Mouse (Mus musculus) erythroblast, adult 5-6 weeks (primary cell): ENCODE measurements around the gene Usp5. TPM values are rescaled to one million over a fixed set of nuclear protein-coding genes. Genes with fewer than 3 reads are reported as not detected.

Experiments
- total RNA-seq, 2 experiments: library from RNA; stranded (forward) in 1 of 2; stranded (reverse) in 1 of 2; fragments of 150-400 nt in 1 of 2; fragments of 200-764, 138-1000 nt in 1 of 2; gene quantifications; 2 replicates each; pipeline versions ENCODE4 v1.2.3 to v1.2.4; 2015 to 2017; ENCODE audit warnings: low replicate concordance in 2 of 2

Usp5 gene
- total RNA-seq, 2 experiments from 2014 or later, result 29.6 to 34.6 TPM

Other genes starting within 250 kb of the Usp5 start
- gene C1s2, start 193.4 kb downstream of the Usp5 start, total RNA-seq (2015; ENCODE audit: low replicate concordance), result not detected in 2 replicates
- gene C1s2, start 193.4 kb downstream of the Usp5 start, total RNA-seq (2017; ENCODE audit: low replicate concordance), result not detected in 2 replicates
- gene Lpcat3, start 166.5 kb downstream of the Usp5 start, total RNA-seq (2015; ENCODE audit: low replicate concordance), result 118 and 141 TPM in 2 replicates
- gene Lpcat3, start 166.5 kb downstream of the Usp5 start, total RNA-seq (2017; ENCODE audit: low replicate concordance), result 81.5 and 135 TPM in 2 replicates
- 65.1 and 66.0 TPM in 2 replicates for gene Emg1, start 117.3 kb downstream of the Usp5 start, total RNA-seq (2015; ENCODE audit: low replicate concordance)
- 35.8 and 37.2 TPM in 2 replicates for gene Emg1, start 117.3 kb downstream of the Usp5 start, total RNA-seq (2017; ENCODE audit: low replicate concordance)
- 44.2 and 79.4 TPM in 2 replicates for gene Phb2, start 117.1 kb downstream of the Usp5 start, total RNA-seq (2015; ENCODE audit: low replicate concordance)
- 70.3 and 70.7 TPM in 2 replicates for gene Phb2, start 117.1 kb downstream of the Usp5 start, total RNA-seq (2017; ENCODE audit: low replicate concordance)
- gene Ptpn6, start 90.8 kb downstream of the Usp5 start, total RNA-seq (2015; ENCODE audit: low replicate concordance), result 57.8 and 60.2 TPM in 2 replicates
- gene Ptpn6, start 90.8 kb downstream of the Usp5 start, total RNA-seq (2017; ENCODE audit: low replicate concordance), result 142 and 156 TPM in 2 replicates
- 33.6 and 64.9 TPM in 2 replicates for gene Grcc10, start 88.1 kb downstream of the Usp5 start, total RNA-seq (2015; ENCODE audit: low replicate concordance)
- 7.5 and 16.9 TPM in 2 replicates for gene Grcc10, start 88.1 kb downstream of the Usp5 start, total RNA-seq (2017; ENCODE audit: low replicate concordance)
- not detected in 2 replicates for gene Gm45234, start 73.5 kb downstream of the Usp5 start, total RNA-seq (2015; ENCODE audit: low replicate concordance)
- gene Gm45234, start 73.5 kb downstream of the Usp5 start, total RNA-seq (2017; ENCODE audit: low replicate concordance), result 0.56 TPM in 1 of 2 replicates, not detected in the other
- gene Atn1, start 73.0 kb downstream of the Usp5 start, total RNA-seq (2015; ENCODE audit: low replicate concordance), result 10.0 and 11.7 TPM in 2 replicates
- gene Atn1, start 73.0 kb downstream of the Usp5 start, total RNA-seq (2017; ENCODE audit: low replicate concordance), result 0.94 and 2.0 TPM in 2 replicates
- gene Eno2, start 59.8 kb downstream of the Usp5 start, total RNA-seq (2015; ENCODE audit: low replicate concordance), result not detected in 2 replicates
- not detected in 2 replicates for gene Eno2, start 59.8 kb downstream of the Usp5 start, total RNA-seq (2017; ENCODE audit: low replicate concordance)
- gene Lrrc23, start 49.8 kb downstream of the Usp5 start, total RNA-seq (2015; ENCODE audit: low replicate concordance), result not detected in 2 replicates
- gene Lrrc23, start 49.8 kb downstream of the Usp5 start, total RNA-seq (2017; ENCODE audit: low replicate concordance), result not detected in 2 replicates
- gene Spsb2, start 20.8 kb downstream of the Usp5 start, total RNA-seq (2015; ENCODE audit: low replicate concordance), result 0.58 TPM in 1 of 2 replicates, not detected in the other
- 2.6 and 4.3 TPM in 2 replicates for gene Spsb2, start 20.8 kb downstream of the Usp5 start, total RNA-seq (2017; ENCODE audit: low replicate concordance)
- gene Tpi1, start 15.2 kb downstream of the Usp5 start, total RNA-seq (2015; ENCODE audit: low replicate concordance), result 37.3 and 44.3 TPM in 2 replicates
- 30.0 and 31.0 TPM in 2 replicates for gene Tpi1, start 15.2 kb downstream of the Usp5 start, total RNA-seq (2017; ENCODE audit: low replicate concordance)
- gene Cdca3, start 63 bp upstream of the Usp5 start, total RNA-seq (2015; ENCODE audit: low replicate concordance), result 65.8 and 68.0 TPM in 2 replicates
- gene Cdca3, start 63 bp upstream of the Usp5 start, total RNA-seq (2017; ENCODE audit: low replicate concordance), result 58.5 and 73.8 TPM in 2 replicates
- not detected in 2 replicates for gene Gnb3, start 10.8 kb upstream of the Usp5 start, total RNA-seq (2015; ENCODE audit: low replicate concordance)
- not detected in 2 replicates for gene Gnb3, start 10.8 kb upstream of the Usp5 start, total RNA-seq (2017; ENCODE audit: low replicate concordance)
- gene P3h3, start 28.3 kb upstream of the Usp5 start, total RNA-seq (2015; ENCODE audit: low replicate concordance), result not detected in 2 replicates
- gene P3h3, start 28.3 kb upstream of the Usp5 start, total RNA-seq (2017; ENCODE audit: low replicate concordance), result 1.1 and 1.2 TPM in 2 replicates
- gene Gpr162, start 34.5 kb upstream of the Usp5 start, total RNA-seq (2015; ENCODE audit: low replicate concordance), result not detected in 2 replicates
- gene Gpr162, start 34.5 kb upstream of the Usp5 start, total RNA-seq (2017; ENCODE audit: low replicate concordance), result not detected in 2 replicates
- gene Cd4, start 58.7 kb upstream of the Usp5 start, total RNA-seq (2015; ENCODE audit: low replicate concordance), result 6.3 and 6.9 TPM in 2 replicates
- 0.70 and 0.94 TPM in 2 replicates for gene Cd4, start 58.7 kb upstream of the Usp5 start, total RNA-seq (2017; ENCODE audit: low replicate concordance)
- 1.0 and 2.7 TPM in 2 replicates for gene Lag3, start 82.2 kb upstream of the Usp5 start, total RNA-seq (2015; ENCODE audit: low replicate concordance)
- gene Lag3, start 82.2 kb upstream of the Usp5 start, total RNA-seq (2017; ENCODE audit: low replicate concordance), result 0.51 TPM in 1 of 2 replicates, not detected in the other
- 26.1 and 31.3 TPM in 2 replicates for gene Ptms, start 90.6 kb upstream of the Usp5 start, total RNA-seq (2015; ENCODE audit: low replicate concordance)
- 12.0 and 21.8 TPM in 2 replicates for gene Ptms, start 90.6 kb upstream of the Usp5 start, total RNA-seq (2017; ENCODE audit: low replicate concordance)
- 11.7 and 13.4 TPM in 2 replicates for gene Mlf2, start 101.9 kb upstream of the Usp5 start, total RNA-seq (2015; ENCODE audit: low replicate concordance)
- 14.1 and 20.7 TPM in 2 replicates for gene Mlf2, start 101.9 kb upstream of the Usp5 start, total RNA-seq (2017; ENCODE audit: low replicate concordance)
- gene Cops7a, start 136.1 kb upstream of the Usp5 start, total RNA-seq (2015; ENCODE audit: low replicate concordance), result 10.2 and 16.5 TPM in 2 replicates
- 5.6 and 7.7 TPM in 2 replicates for gene Cops7a, start 136.1 kb upstream of the Usp5 start, total RNA-seq (2017; ENCODE audit: low replicate concordance)
- gene Pianp, start 167.2 kb upstream of the Usp5 start, total RNA-seq (2015; ENCODE audit: low replicate concordance), result not detected in 2 replicates
- gene Pianp, start 167.2 kb upstream of the Usp5 start, total RNA-seq (2017; ENCODE audit: low replicate concordance), result not detected in 2 replicates
- 20.8 and 25.9 TPM in 2 replicates for gene Zfp384, start 179.7 kb upstream of the Usp5 start, total RNA-seq (2015; ENCODE audit: low replicate concordance)
- 9.8 and 12.3 TPM in 2 replicates for gene Zfp384, start 179.7 kb upstream of the Usp5 start, total RNA-seq (2017; ENCODE audit: low replicate concordance)
- gene Ing4, start 210.3 kb upstream of the Usp5 start, total RNA-seq (2015; ENCODE audit: low replicate concordance), result 7.1 and 7.9 TPM in 2 replicates
- 27.7 and 35.7 TPM in 2 replicates for gene Ing4, start 210.3 kb upstream of the Usp5 start, total RNA-seq (2017; ENCODE audit: low replicate concordance)
- gene Acrbp, start 220.2 kb upstream of the Usp5 start, total RNA-seq (2015; ENCODE audit: low replicate concordance), result 3.3 TPM in 1 of 2 replicates, not detected in the other
- 7.0 and 11.6 TPM in 2 replicates for gene Acrbp, start 220.2 kb upstream of the Usp5 start, total RNA-seq (2017; ENCODE audit: low replicate concordance)
- 3.1 TPM in 1 of 2 replicates, not detected in the other for gene Lpar5, start 238.4 kb upstream of the Usp5 start, total RNA-seq (2015; ENCODE audit: low replicate concordance)
- gene Lpar5, start 238.4 kb upstream of the Usp5 start, total RNA-seq (2017; ENCODE audit: low replicate concordance), result 0.60 TPM in 1 of 2 replicates, not detected in the other